Mouse (Mus musculus) urinary bladder, postnatal 36 days (tissue): ENCODE measurements around the gene Ttc7b.

Experiments
- DNase-seq, 2 experiments: peaks; one replicate each; pipeline ENCODE4 v3.0.0; 2022; ENCODE audit warnings: low spot score in 2 of 2, mixed read lengths in 1 of 2

Gene Ttc7b

GRCm38 (mm10) chr12:100304280-100304679 is 216.3 kb downstream of the Ttc7b start:
- no peak for DNase-seq

GRCm38 (mm10) chr12:100303141-100303540 is 217.5 kb downstream of the Ttc7b start:
- DNase-seq, result no peak

- DNase-seq, result no peak
These were observed 220.2 kb downstream of the Ttc7b start for GRCm38 (mm10) chr12:100300446-100300845.

GRCm38 (mm10) chr12:100299322-100299726 is 221.3 kb downstream of the Ttc7b start:
- no peak for DNase-seq

- DNase-seq, result no peak
These were observed 221.8 kb downstream of the Ttc7b start for GRCm38 (mm10) chr12:100298788-100299187.

GRCm38 (mm10) chr12:100297961-100298360 is 222.7 kb downstream of the Ttc7b start:
- DNase-seq, result no peak

GRCm38 (mm10) chr12:100294457-100294856 is 226.2 kb downstream of the Ttc7b start:
- no peak for DNase-seq

- DNase-seq, result peak in 1 of 2 experiments; percentile 38
These were observed 226.7 kb downstream of the Ttc7b start for GRCm38 (mm10) chr12:100293956-100294355.

GRCm38 (mm10) chr12:100290711-100291685 is 229.6 kb downstream of the Ttc7b start:
- DNase-seq, result no peak

- no peak for DNase-seq
These were observed 230.5 kb downstream of the Ttc7b start for GRCm38 (mm10) chr12:100290178-100290531.

GRCm38 (mm10) chr12:100289267-100290177 is 231.1 kb downstream of the Ttc7b start:
- peak; percentile 37 to 78 for DNase-seq

- DNase-seq, result no peak
These were observed 232.6 kb downstream of the Ttc7b start for GRCm38 (mm10) chr12:100288018-100288417.

- DNase-seq, result no peak
These were observed 233.1 kb downstream of the Ttc7b start for GRCm38 (mm10) chr12:100287565-100287964.

- no peak for DNase-seq
These were observed 237.3 kb downstream of the Ttc7b start for GRCm38 (mm10) chr12:100283283-100283682.

GRCm38 (mm10) chr12:100282025-100282885 is 238.4 kb downstream of the Ttc7b start:
- peak; percentile 24 to 50 for DNase-seq

GRCm38 (mm10) chr12:100280972-100281794 is 239.4 kb downstream of the Ttc7b start:
- peak in 1 of 2 experiments; percentile 43 for DNase-seq

GRCm38 (mm10) chr12:100279898-100280297 is 240.7 kb downstream of the Ttc7b start:
- DNase-seq, result no peak

GRCm38 (mm10) chr12:100278358-100278757 is 242.3 kb downstream of the Ttc7b start:
- no peak for DNase-seq

GRCm38 (mm10) chr12:100277534-100277905 is 243.1 kb downstream of the Ttc7b start:
- DNase-seq, result no peak
